Mouse (Mus musculus) layer of hippocampus, adult 8-10 months (tissue): ENCODE results near the gene Smg1. TPM values are rescaled to one million over a fixed set of nuclear protein-coding genes. Genes with fewer than 3 reads are reported as not detected.

Experiments used
- DNase-seq, 2 experiments: peaks; one replicate each; pipeline ENCODE4 v3.0.0; 2022; ENCODE audit warnings: low spot score in 2 of 2
- total RNA-seq, 4 experiments: library from RNA; stranded (reverse); gene quantifications; 2 replicates each; pipeline ENCODE4 v1.2.4; 2022

The Smg1 gene
- 100 to 1,000 TPM in 1 of 4 experiments, 10 to 100 TPM in 3; 67.7 to 109 (median 84.9) TPM for total RNA-seq

- DNase-seq, result peak; percentile 96 to 97
Observed at GRCm38 (mm10) chr7:118243453-118244385, at the start of gene Smg1. Smg1 (minus strand) TSS chr7:118243670.

GRCm38 (mm10) chr7:118283186-118283585 is 39.7 kb upstream of the Smg1 start:
- no peak for DNase-seq

GRCm38 (mm10) chr7:118282543-118282942 is 39.1 kb upstream of the Smg1 start:
- DNase-seq, result no peak

GRCm38 (mm10) chr7:118279521-118279920 is 36.1 kb upstream of the Smg1 start:
- no peak for DNase-seq

GRCm38 (mm10) chr7:118277335-118277910 is 34.0 kb upstream of the Smg1 start:
- no peak for DNase-seq

GRCm38 (mm10) chr7:118276684-118277334 is 33.3 kb upstream of the Smg1 start:
- DNase-seq, result no peak

GRCm38 (mm10) chr7:118275265-118275664 is 31.8 kb upstream of the Smg1 start:
- no peak for DNase-seq

- no peak for DNase-seq
Observed at GRCm38 (mm10) chr7:118274851-118275250, 31.4 kb upstream of the Smg1 start.

GRCm38 (mm10) chr7:118274169-118274568 is 30.7 kb upstream of the Smg1 start:
- no peak for DNase-seq

- no peak for DNase-seq
Observed at GRCm38 (mm10) chr7:118266099-118266498, 22.6 kb upstream of the Smg1 start.

GRCm38 (mm10) chr7:118263606-118264005 is 20.1 kb upstream of the Smg1 start:
- DNase-seq, result no peak

GRCm38 (mm10) chr7:118262409-118262808 is 18.9 kb upstream of the Smg1 start:
- no peak for DNase-seq

GRCm38 (mm10) chr7:118259676-118260305 is 16.3 kb upstream of the Smg1 start:
- no peak for DNase-seq

- no peak for DNase-seq
Observed at GRCm38 (mm10) chr7:118258451-118258850, 15.0 kb upstream of the Smg1 start.

GRCm38 (mm10) chr7:118256740-118257139 is 13.3 kb upstream of the Smg1 start:
- no peak for DNase-seq

- DNase-seq, result peak; percentile 46 to 63
Observed at GRCm38 (mm10) chr7:118254460-118254859, 11.0 kb upstream of the Smg1 start.

- DNase-seq, result no peak
Observed at GRCm38 (mm10) chr7:118254015-118254414, 10.5 kb upstream of the Smg1 start.

- no peak for DNase-seq
Observed at GRCm38 (mm10) chr7:118252979-118253378, 9.5 kb upstream of the Smg1 start.

GRCm38 (mm10) chr7:118252349-118252748 is 8.9 kb upstream of the Smg1 start:
- DNase-seq, result no peak

- no peak for DNase-seq
Observed at GRCm38 (mm10) chr7:118251392-118252170, 8.1 kb upstream of the Smg1 start.
